Mouse (Mus musculus): Measurements from ENCODE around the gene Gm20403.

DNA sequence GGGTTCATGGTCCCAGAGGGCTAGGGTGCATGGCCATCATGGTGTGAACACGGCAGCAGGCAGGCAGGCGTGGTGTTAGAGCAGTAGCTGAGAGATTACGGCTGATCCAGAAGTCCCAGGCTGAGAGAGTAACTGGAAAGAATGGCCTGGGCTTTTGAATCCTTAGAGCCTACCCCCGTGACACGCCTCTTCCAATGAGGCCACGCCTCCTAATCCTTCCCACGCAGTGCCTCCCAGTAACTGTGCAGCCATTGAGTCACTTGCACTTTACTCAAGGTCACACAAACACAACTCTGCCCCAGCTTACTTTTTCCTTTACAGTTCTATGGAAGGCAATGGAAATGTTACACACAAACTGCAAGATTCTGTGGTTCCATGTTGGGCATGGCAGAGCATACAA lies 19.7 kb upstream of the Gm20403 start:
- TF ChIP-seq POLR2A (IDR thresholded peaks at IDR 0.05; ENCODE audit: extremely low read depth, insufficient read depth, low read length) = no peak
- no peak for TF ChIP-seq CTCF (IDR thresholded peaks at IDR 0.05; ENCODE audit: extremely low read depth, insufficient read depth, low read length)
